Mouse (Mus musculus) left cerebral cortex, postnatal 4 days (tissue): ENCODE results near the gene Cda. TPM values are rescaled to one million over a fixed set of nuclear protein-coding genes. Genes with fewer than 3 reads are reported as not detected.

Experiments
- DNase-seq: peaks from one replicate; pipeline ENCODE4 v3.0.0-alpha.2; 2022
- intact Hi-C: fragments of 180-260 bp; cut with DNase I; formaldehyde crosslinking; loops from one replicate; pipeline ENCODE4 v1.15.1; 2025
- total RNA-seq, 2 experiments: library from RNA; stranded (reverse); gene quantifications; 2 replicates each; pipeline ENCODE4 v1.2.3; 2021

Gene Cda
- total RNA-seq, 2 experiments from 2014 or later, result 0.76 to 0.87 TPM

GRCm38 (mm10) chr4:138370996-138371516 is 3.3 kb upstream of the Cda start:
- DNase-seq, result no peak
- intact Hi-C loops, result no loop called here

GRCm38 (mm10) chr4:138368498-138369260 is 887 bp upstream of the Cda start:
- no peak for DNase-seq
- intact Hi-C loops, result no loop called here

GRCm38 (mm10) chr4:138366561-138366960 is 1.2 kb downstream of the Cda start:
- intact Hi-C loops, result no loop called here
- DNase-seq, result no peak

- DNase-seq, result no peak
- intact Hi-C loops, result no loop called here
Measured at GRCm38 (mm10) chr4:138363511-138363910, 4.3 kb downstream of the Cda start.

GRCm38 (mm10) chr4:138362883-138363282 is 4.9 kb downstream of the Cda start:
- no peak for DNase-seq
- intact Hi-C loops, result no loop called here

GRCm38 (mm10) chr4:138361370-138361821 is 6.4 kb downstream of the Cda start:
- DNase-seq, result peak; percentile 28
- intact Hi-C loops, result no loop called here

- no peak for DNase-seq
Measured at GRCm38 (mm10) chr4:138358176-138358575, 9.6 kb downstream of the Cda start.

GRCm38 (mm10) chr4:138356551-138356950 is 11.2 kb downstream of the Cda start:
- no peak for DNase-seq
- intact Hi-C loops, result no loop called here

More at GRCm38 (mm10) chr4:138358176-138358575, 9.6 kb downstream of the Cda start:
- intact Hi-C loops, result no loop called here

GRCm38 (mm10) chr4:138356141-138356540 is 11.7 kb downstream of the Cda start:
- no peak for DNase-seq
- intact Hi-C loops, result no loop called here

- intact Hi-C loops, result no loop called here
- DNase-seq, result no peak
Measured at GRCm38 (mm10) chr4:138355496-138355895, 12.3 kb downstream of the Cda start.

GRCm38 (mm10) chr4:138353438-138354171 is 14.2 kb downstream of the Cda start:
- intact Hi-C loops, result no loop called here
- peak; percentile 27 for DNase-seq

- intact Hi-C loops, result no loop called here
- DNase-seq, result no peak
Measured at GRCm38 (mm10) chr4:138352692-138353091, 15.1 kb downstream of the Cda start.

- no peak for DNase-seq
- intact Hi-C loops, result no loop called here
Measured at GRCm38 (mm10) chr4:138351821-138352220, 16.0 kb downstream of the Cda start.

- no peak for DNase-seq
- intact Hi-C loops, result no loop called here
Measured at GRCm38 (mm10) chr4:138348716-138349115, 19.1 kb downstream of the Cda start.

GRCm38 (mm10) chr4:138347280-138347679 is 20.5 kb downstream of the Cda start:
- DNase-seq, result no peak
- intact Hi-C loops, result no loop called here

- DNase-seq, result no peak
- intact Hi-C loops, result no loop called here
Measured at GRCm38 (mm10) chr4:138344891-138345545, 22.8 kb downstream of the Cda start.

- no peak for DNase-seq
- intact Hi-C loops, result no loop called here
Measured at GRCm38 (mm10) chr4:138343341-138343837, 24.4 kb downstream of the Cda start.

- no peak for DNase-seq
- intact Hi-C loops, result no loop called here
Measured at GRCm38 (mm10) chr4:138342778-138343177, 25.0 kb downstream of the Cda start.

- intact Hi-C loops, result no loop called here
- DNase-seq, result no peak
Measured at GRCm38 (mm10) chr4:138342048-138342447, 25.7 kb downstream of the Cda start.

- intact Hi-C loops, result no loop called here
- DNase-seq, result no peak
Measured at GRCm38 (mm10) chr4:138341393-138341792, 26.4 kb downstream of the Cda start.

GRCm38 (mm10) chr4:138339963-138340362 is 27.8 kb downstream of the Cda start:
- intact Hi-C loops, result no loop called here
- DNase-seq, result peak; percentile 61
